Mouse (Mus musculus): Measurements from ENCODE around the gene Tas2r106. TPM values are rescaled to one million over a fixed set of nuclear protein-coding genes. Genes with fewer than 3 reads are reported as not detected.

Tas2r106 gene
- total and polyA plus RNA-seq, 3 experiments, result 0.22 TPM; not detected in 2

DNA sequence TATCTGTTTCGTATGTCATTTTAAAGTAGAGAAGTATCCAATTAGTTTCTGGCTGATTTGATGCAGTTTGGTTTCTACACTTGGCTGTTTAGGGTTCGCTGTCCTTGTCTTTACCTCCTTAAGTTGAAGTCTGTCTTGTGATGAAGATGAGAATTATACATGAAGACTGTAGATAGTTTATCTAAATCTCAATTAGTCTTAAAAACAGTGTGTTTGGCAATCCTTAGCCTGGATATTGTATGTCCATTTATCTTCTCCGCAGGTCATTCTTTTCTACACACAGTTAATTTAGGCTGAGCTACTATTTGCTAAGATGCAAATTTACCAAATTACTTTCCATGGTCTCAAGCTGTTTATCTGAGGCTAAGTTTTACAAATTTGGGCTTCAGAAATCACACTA, 47.9 kb downstream of the Tas2r106 start, which contains the start of gene Tas2r130:
TSS of gene Tas2r130 (minus strand) at position 101 of the 400 bp plus-strand sequence.
- DNase-seq (ENCODE audit: low spot score) (no peak), ATAC-seq (ENCODE audit: extremely low read depth, insufficient number of reproducible peaks, low FRiP score, poor library complexity, severe bottlenecking) (no peak)
- Histone ChIP-seq H3K27me3 (ENCODE audit: insufficient read depth, low read length) (no peaks in the 10 kb centered on the region), H3K4me3 (ENCODE audit: low read depth, low read length) (no peak within 1 kb of the TSS), H3K9me3 (replicated peaks) (peaks cover 5% of the 10 kb centered on the region), H3K36me3 (replicated peaks) (no peaks in the 10 kb centered on the region), H3K4me1 (ENCODE audit: insufficient read depth, low read depth, low read length) (no peaks in the 10 kb centered on the region)
- TF ChIP-seq GATA1 (IDR thresholded peaks at IDR 0.05; ENCODE audit: borderline replicate concordance, low read length) (no peak), CTCF (IDR thresholded peaks at IDR 0.05; ENCODE audit: low read depth, low read length) (no peak), GATA2 (IDR thresholded peaks at IDR 0.05; ENCODE audit: borderline replicate concordance, low read depth, low read length) (no peak), TAL1 (conservative IDR thresholded peaks at IDR 0.05; ENCODE audit: low read depth, low read length) (no peak), POLR2AphosphoS5 (IDR thresholded peaks at IDR 0.05; ENCODE audit: insufficient replicate concordance, low read depth, low read length) (no peak)

Other genes with a start within 250 kb of the Tas2r106 start
- not detected in 2 replicates for gene 5430401F13Rik, start 192.5 kb downstream of the Tas2r106 start, total RNA-seq (2014; fragmentation: Nextera tagmentation)
- not detected in 2 replicates for gene 5430401F13Rik, start 192.5 kb downstream of the Tas2r106 start, total RNA-seq (2017)
- gene 5430401F13Rik, start 192.5 kb downstream of the Tas2r106 start, polyA plus RNA-seq (2012), result not detected in 2 replicates
- not detected in 2 replicates for gene Gm6619, start 192.5 kb downstream of the Tas2r106 start, total RNA-seq (2014; fragmentation: Nextera tagmentation)
- gene Gm6619, start 192.5 kb downstream of the Tas2r106 start, total RNA-seq (2017), result 0.23 TPM in 1 of 2 replicates, not detected in the other
- not detected in 2 replicates for gene Gm6619, start 192.5 kb downstream of the Tas2r106 start, polyA plus RNA-seq (2012)
- gene Tas2r130, start 48.0 kb downstream of the Tas2r106 start, total RNA-seq (2014; fragmentation: Nextera tagmentation), result not detected in 2 replicates
- 0.27 and 0.35 TPM in 2 replicates for gene Tas2r130, start 48.0 kb downstream of the Tas2r106 start, total RNA-seq (2017)
- gene Tas2r130, start 48.0 kb downstream of the Tas2r106 start, polyA plus RNA-seq (2012), result not detected in 2 replicates
- gene Tas2r107, start 18.7 kb downstream of the Tas2r106 start, total RNA-seq (2014; fragmentation: Nextera tagmentation), result not detected in 2 replicates
- gene Tas2r107, start 18.7 kb downstream of the Tas2r106 start, total RNA-seq (2017), result not detected in 2 replicates
- not detected in 2 replicates for gene Tas2r107, start 18.7 kb downstream of the Tas2r106 start, polyA plus RNA-seq (2012)
- not detected in 2 replicates for gene Tas2r104, start 6.9 kb upstream of the Tas2r106 start, total RNA-seq (2014; fragmentation: Nextera tagmentation)
- gene Tas2r104, start 6.9 kb upstream of the Tas2r106 start, total RNA-seq (2017), result not detected in 2 replicates
- gene Tas2r104, start 6.9 kb upstream of the Tas2r106 start, polyA plus RNA-seq (2012), result not detected in 2 replicates
- not detected in 2 replicates for gene Tas2r105, start 8.6 kb upstream of the Tas2r106 start, total RNA-seq (2014; fragmentation: Nextera tagmentation)
- gene Tas2r105, start 8.6 kb upstream of the Tas2r106 start, total RNA-seq (2017), result not detected in 2 replicates
- gene Tas2r105, start 8.6 kb upstream of the Tas2r106 start, polyA plus RNA-seq (2012), result not detected in 2 replicates
- gene Tas2r114, start 11.2 kb upstream of the Tas2r106 start, total RNA-seq (2014; fragmentation: Nextera tagmentation), result not detected in 2 replicates
- gene Tas2r114, start 11.2 kb upstream of the Tas2r106 start, total RNA-seq (2017), result 0.38 TPM in 1 of 2 replicates, not detected in the other
- not detected in 2 replicates for gene Tas2r114, start 11.2 kb upstream of the Tas2r106 start, polyA plus RNA-seq (2012)

Data from G1E (cell line).